Mouse (Mus musculus): ENCODE data around the gene Nav2.

The Nav2 gene

DNA sequence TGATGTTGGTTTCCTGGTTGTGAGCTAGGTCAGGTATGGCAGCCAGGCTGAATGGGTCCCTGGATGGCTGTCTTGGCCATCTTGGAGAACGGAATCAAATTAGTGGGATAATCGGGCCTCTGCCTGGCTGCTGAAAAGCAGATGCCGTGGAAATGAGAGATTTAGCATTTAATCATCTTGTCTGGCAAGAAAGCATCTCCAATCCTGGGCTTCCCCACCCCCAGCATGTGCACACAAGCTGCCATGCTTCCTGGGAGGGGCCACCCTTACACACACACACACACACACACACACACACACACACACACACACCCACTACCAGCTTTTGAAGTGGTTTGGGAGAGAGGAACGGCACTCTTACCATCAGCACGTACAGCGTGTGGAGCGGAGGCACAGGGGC, 506.6 kb downstream of the Nav2 start:
- DNase-seq: no peak

- DNase-seq: peak; percentile 47 to 59
Measured at GRCm38 (mm10) chr7:49415716-49416115, 507.2 kb downstream of the Nav2 start.

- DNase-seq: no peak
Measured at GRCm38 (mm10) chr7:49418841-49419240, 510.3 kb downstream of the Nav2 start.

GRCm38 (mm10) chr7:49420139-49420802, 511.8 kb downstream of the Nav2 start:
- no peak for DNase-seq

DNA sequence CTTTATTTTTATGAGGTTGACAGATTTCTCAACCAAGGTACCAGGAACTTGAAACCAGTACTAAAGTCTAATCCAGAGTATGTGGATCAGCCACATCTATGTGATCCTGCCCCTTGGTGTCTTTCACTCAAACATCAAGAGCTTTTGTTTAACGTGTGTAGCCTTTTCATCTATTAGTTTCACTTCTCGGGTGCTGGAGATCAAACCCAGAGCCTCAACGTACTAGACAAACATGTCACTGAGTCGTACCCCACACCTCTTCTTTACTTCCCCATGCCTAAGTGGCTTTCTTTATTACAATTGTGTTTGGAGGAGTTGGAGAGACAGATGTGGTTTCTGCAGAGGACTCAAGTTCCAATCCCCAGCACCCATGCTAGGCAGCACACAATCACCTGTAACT, 512.7 kb downstream of the Nav2 start:
- no peak for DNase-seq

- DNase-seq: no peak
Measured at GRCm38 (mm10) chr7:49423943-49424342, 515.4 kb downstream of the Nav2 start.

DNA sequence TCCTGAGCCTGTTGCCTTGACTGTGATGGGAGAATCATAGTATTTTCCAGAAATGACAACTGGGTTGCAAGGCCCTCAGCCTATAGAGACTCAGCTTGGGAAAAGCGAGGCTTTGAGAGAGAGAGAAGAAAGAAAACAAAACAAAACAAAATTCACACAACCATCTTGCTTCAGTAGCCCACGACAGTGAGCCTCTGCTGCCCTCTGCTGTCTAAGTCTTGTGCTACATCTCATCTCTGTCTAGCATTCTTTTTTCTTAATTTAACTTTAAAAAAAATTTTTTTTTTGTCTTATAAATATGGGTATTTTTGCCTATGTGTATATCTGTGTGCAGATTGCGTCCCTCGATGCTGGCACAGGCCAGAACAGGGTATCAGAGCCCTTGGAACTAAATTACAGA, 517.5 kb downstream of the Nav2 start:
- peak; percentile 72 to 81 for DNase-seq

DNA sequence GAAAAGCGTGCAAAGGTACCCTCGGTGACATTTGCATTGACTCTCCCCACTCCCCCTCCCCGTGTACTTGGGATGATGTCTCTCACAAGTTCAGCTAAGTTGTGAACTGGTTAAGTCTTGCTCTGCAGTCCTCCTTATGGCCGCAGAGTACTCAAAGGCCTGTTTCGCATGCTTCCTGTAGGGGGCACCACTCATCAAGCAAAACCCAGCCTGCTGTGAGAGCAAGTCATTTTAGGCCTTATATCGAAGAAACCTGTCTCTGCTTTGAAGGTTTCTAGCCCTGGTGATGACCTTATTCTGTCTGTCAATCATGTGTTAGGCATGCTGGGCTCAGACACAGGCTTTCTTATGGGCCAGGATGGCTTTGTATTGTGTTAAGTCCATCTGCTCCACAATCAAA, 519.3 kb downstream of the Nav2 start:
- DNase-seq: peak in 1 of 2 experiments; percentile 44

DNA sequence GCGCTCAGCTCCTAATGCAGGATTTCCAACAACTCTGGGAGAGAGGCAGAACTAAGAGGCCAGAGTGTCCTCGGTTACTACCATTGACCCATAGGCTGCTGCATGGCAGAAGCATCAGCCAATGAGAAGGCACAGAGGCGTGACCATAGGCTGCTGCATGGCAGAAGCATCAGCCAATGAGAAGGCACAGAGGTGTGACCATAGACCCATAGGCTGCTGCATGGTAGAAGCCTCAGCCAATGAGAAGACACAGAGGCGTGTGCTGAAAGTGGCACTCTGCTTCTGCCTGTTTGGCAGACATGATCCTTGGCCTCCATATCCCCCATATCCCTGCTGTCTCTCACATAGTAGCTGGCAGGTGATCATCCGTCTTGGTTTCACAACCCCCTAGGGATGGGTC, 520.4 kb downstream of the Nav2 start:
- DNase-seq: no peak

DNA sequence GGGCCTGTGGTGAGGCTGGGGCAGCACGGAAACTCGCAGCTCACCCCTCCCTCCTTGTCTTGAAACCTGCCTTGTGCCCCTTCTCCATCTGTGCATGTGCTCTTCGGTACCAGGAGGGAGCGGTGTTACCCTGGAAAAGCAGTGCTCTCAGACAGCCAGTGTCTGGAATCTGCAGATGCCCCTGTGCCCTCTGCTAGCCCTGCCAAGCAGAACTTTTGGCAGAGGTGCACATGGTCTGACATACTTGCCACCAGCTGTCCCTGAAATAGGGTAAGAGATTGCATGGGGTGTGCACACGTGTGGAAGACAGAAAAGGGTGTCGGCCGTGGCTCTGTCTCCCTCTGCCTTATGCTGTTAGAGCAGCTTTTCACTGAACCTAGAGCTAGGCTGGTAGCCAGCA, 522.3 kb downstream of the Nav2 start:
- peak; percentile 48 to 54 for DNase-seq

DNA sequence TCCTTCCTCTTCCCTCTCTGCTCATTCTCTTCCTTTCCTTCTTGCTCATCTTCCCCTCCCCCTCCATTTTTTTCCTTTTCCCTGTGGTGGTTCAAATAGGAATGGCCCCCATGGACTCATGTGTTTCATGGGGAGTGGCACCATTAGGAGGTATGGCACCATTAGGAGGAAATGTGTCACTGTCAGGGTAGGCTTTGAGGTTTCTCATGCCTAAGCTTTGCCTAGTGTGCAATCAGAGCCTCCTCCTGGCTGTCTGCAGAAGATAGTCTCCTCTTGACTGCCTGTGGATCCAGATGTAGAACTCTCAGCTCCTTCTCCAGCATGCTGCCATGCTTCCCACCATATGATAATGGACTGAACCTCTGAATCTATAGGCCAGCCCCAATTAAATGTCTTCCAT, 525.4 kb downstream of the Nav2 start:
- DNase-seq: no peak

- no peak for DNase-seq
Measured at GRCm38 (mm10) chr7:49436492-49436891, 528.0 kb downstream of the Nav2 start.

- DNase-seq: no peak
Measured at GRCm38 (mm10) chr7:49437901-49438300, 529.4 kb downstream of the Nav2 start.

DNA sequence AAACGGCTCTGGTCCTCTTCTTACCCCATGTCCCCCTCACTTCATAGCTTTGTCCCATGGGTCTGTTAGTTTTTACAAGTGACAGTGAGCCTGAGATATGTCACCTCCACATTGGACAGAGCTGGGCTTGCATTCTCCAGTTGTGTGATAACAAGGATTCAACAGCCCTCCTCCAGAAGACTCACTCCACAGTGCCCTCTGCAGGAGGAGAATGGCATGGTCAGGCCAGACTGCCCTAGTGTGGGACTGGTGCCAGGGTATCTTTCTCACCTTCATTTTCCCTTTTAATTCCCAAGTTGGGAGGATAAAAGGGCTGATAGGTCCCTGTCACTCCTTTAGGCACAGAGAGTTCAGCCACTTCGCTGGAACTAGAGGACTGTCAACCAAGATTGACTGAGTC, 530.6 kb downstream of the Nav2 start:
- DNase-seq: peak; percentile 51 to 77

GRCm38 (mm10) chr7:49440333-49440969, 531.9 kb downstream of the Nav2 start:
- peak in 1 of 2 experiments; percentile 35 for DNase-seq

DNA sequence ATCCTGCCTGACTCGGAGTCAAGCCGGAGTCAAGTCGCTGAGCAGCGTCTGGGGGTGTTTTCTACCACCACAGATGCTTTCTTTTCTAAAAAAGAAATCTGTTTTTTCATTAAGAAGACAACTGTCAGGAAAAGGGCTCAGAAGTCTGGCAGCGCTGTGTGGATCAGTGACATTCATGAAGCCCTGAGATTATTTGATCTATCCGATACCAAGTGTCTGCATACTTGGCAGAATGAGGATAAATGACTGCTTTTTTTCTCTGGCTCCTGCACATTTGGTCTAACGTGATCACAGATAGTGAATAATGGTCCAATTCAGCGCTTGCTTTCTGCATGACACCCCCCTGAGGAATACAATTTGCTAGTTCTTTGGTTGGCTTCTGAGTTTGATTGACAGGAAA, 533.7 kb downstream of the Nav2 start:
- no peak for DNase-seq

GRCm38 (mm10) chr7:49448580-49448979, 540.1 kb downstream of the Nav2 start:
- DNase-seq: no peak

DNA sequence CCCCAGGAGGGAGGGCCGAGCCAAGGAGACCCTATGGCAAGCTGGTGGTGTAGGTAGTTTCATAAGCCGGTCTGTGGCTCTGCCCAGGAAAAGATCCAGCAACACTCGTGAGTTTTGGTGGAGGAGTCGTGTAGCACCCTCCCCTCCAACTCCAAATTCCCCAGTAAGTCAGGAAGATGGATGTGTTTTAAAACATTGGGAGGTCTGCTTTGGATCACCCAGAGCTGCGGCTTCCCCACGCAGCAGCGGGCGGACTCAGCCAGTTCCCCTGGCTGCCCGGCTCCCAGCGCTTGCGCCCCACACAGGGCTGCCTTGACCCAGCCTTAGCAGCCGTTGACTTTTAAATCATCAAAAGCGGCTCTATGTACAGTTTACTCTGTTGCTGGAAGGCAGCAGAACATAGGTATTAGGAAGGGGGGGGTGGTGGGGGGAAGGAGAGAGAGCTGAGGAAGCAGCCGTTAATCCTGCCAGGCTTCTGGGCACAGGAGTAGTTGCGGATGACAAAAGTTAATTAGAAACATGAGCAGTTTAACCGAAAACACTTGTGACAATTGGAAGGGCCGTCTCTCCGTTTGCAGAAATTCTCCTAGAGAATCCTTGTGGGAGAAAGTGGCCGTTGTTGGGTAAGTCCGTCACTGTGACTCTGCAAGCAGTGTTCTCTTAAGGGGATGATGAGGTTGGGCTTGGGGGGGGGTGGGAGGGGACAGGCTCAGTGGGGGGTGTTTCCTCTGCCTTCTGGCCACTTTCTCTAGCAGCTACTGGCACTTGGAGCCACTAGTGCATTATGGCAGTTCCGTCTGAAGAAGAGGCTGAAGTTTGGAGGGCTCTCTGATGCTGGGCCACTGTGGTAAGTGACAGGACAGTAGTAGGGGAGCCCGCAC, 542.0 kb downstream of the Nav2 start:
- DNase-seq: no peak

DNA sequence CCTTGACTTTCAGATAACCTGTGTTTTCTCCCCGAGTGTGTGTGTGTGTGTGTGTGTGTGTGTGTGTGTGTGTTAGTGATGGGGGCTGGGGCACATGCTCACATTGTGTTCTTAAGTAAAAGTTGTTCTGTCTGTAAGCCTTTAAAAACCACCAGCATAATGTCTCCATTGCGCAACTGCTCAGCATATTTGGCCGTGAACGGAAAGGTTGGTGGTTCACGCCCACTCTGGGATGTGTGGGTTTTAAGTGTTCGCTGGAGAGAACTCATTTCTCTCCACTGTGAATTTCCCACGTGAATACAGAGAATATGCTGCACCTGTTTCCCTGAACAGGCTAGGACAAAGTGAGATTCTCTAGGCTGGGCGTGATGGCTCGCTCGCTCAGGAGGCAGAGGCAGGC, 542.7 kb downstream of the Nav2 start:
- no peak for DNase-seq

- DNase-seq: peak in 1 of 2 experiments; percentile 19
Measured at GRCm38 (mm10) chr7:49452274-49452673, 543.8 kb downstream of the Nav2 start.

GRCm38 (mm10) chr7:49454601-49455000, 546.1 kb downstream of the Nav2 start:
- no peak for DNase-seq

DNA sequence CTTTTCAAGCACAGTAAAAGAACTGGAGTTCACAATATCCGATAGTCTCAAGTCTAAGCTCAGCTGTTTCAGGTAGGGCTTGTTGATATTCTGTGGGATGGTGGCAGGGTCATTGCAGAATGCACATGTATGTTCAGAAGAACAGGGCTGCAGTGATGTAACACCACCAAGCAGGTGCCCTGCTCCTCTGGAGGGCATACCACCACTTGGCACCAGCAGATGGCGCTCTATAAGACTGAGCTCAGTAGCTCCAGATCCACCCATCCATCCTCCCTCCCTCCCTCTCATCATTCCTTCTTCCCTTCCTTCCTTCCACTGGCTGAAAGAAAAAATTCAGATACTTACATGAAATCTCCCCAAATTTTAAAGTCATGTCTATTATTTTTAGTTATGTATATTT, 547.6 kb downstream of the Nav2 start:
- peak; percentile 69 to 84 for DNase-seq

DNA sequence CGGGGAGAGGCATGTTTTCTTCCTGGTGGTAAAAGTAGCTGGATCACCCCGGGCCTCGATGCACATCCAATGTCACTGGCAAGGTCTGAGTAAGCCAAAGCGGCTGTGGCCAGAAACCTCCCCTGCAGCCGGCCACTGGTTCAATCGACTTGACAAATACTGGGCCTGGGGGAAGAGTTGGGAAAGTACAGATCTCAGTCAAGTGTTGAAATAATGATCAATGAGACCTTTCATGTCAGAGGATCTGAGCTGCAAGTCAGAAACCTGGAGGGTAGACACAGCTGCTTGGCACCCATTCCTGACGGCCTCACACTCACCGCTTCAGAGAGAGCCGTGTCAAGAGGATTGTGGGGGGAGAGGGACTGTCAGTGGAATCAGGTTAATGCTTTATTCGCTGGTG, 548.9 kb downstream of the Nav2 start:
- no peak for DNase-seq

DNA sequence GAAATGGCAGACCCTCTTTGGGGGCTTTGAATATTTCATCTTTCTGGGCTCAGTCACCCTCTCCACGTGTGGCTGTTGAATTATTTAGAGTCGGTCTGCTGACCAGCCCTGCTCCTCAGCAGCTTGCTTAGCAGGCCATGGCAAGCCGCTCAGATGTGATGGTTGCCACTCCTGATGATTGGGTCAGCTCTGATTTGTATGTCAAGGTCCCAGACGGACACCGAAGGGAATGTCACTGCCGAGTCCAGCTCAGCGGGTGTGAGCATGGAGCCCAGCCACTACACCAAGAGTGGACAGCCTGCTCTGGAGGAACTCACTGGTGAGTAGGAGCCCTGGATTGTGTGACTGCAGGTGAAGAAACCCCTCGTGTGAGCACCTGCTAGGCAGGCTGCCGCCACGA, 549.4 kb downstream of the Nav2 start:
- no peak for DNase-seq

Measured in cerebellum, postnatal 14 days (tissue).